Mouse (Mus musculus) G1E (cell line): ENCODE data around the gene Dhx16. TPM values are rescaled to one million over a fixed set of nuclear protein-coding genes. Genes with fewer than 3 reads are reported as not detected.

Source experiments
- ATAC-seq: 2 replicates; pipeline ENCODE4 v1.8.0; 2016; ENCODE audit warnings: mild to moderate bottlenecking; ENCODE audit not compliant: insufficient number of reproducible peaks, poor library complexity, low FRiP score, severe bottlenecking; ENCODE audit errors: extremely low read depth
- DNase-seq: peaks from one replicate; pipeline ENCODE4 v3.0.0; 2012; ENCODE audit warnings: low spot score
- H3K27me3 ChIP-seq: 2 replicates; pipeline ENCODE4 v1.6.1; 2012; ENCODE audit warnings: mild to moderate bottlenecking, low read length, inconsistent platforms; ENCODE audit not compliant: insufficient read depth
- H3K36me3 ChIP-seq: replicated peaks from 2 replicates; pipeline ENCODE3; 2012; ENCODE audit warnings: mild to moderate bottlenecking, inconsistent platforms
- H3K4me1 ChIP-seq: 2 replicates; pipeline ENCODE4 v1.6.1; 2012; ENCODE audit warnings: low read depth, low read length, inconsistent platforms, mixed read lengths; ENCODE audit not compliant: insufficient read depth
- H3K4me3 ChIP-seq: 2 replicates; pipeline ENCODE4 v1.5.1; 2012; ENCODE audit warnings: low read depth, mild to moderate bottlenecking, inconsistent platforms, low read length, moderate library complexity, mixed read lengths
- H3K9me3 ChIP-seq: replicated peaks from 2 replicates; pipeline ENCODE4 v1.6.1; 2012; ENCODE audit warnings: inconsistent platforms
- CTCF ChIP-seq: IDR thresholded peaks from 2 replicates; pipeline ENCODE4 v1.5.1; 2012; ENCODE audit warnings: low read depth, low read length, inconsistent platforms, mixed read lengths
- GATA1 ChIP-seq: IDR thresholded peaks from 2 replicates; pipeline ENCODE4 v1.6.1; 2012; ENCODE audit warnings: borderline replicate concordance, low read length, inconsistent platforms, mixed read lengths
- GATA2 ChIP-seq: IDR thresholded peaks from 2 replicates; pipeline ENCODE4 v1.6.1; 2012; ENCODE audit warnings: low read depth, low read length, inconsistent platforms, borderline replicate concordance
- POLR2AphosphoS5 ChIP-seq: IDR thresholded peaks from 2 replicates; pipeline ENCODE4 v1.6.1; 2012; ENCODE audit warnings: low read depth, low read length, inconsistent platforms; ENCODE audit not compliant: insufficient replicate concordance
- TAL1 ChIP-seq: conservative IDR thresholded peaks from 2 replicates; pipeline ENCODE4 v1.6.1; 2012; ENCODE audit warnings: low read depth, low read length, inconsistent platforms, mixed read lengths
- polyA plus RNA-seq: library from polyadenylated mRNA; stranded (reverse); fragments of >175 nt; gene quantifications from 2 replicates; pipeline ENCODE4 v1.2.3, GENCODE M21; 2012
- total RNA-seq, 2 experiments: library from RNA; stranded (forward) in 1 of 2; stranded (reverse) in 1 of 2; fragments of 200-1000 nt in 1 of 2; fragments of >200 nt in 1 of 2; fragmentation: Nextera tagmentation in 1 of 2; gene quantifications; 2 replicates each; pipeline ENCODE4 v1.2.3; 2014 to 2017

Gene Dhx16
- total and polyA plus RNA-seq, 3 experiments = 56.3 to 81.1 (median 73.6) TPM

GRCm38 (mm10) chr17:35903343-35903991, 23.8 kb downstream of the Dhx16 start:
- DNase-seq = no peak
- TF ChIP-seq TAL1 (no peak), GATA2 (no peak), GATA1 (no peak), CTCF (no peak), POLR2AphosphoS5 (no peak)
- Histone ChIP-seq H3K9me3 (no peaks in the 10 kb centered on the region), H3K4me1 (peaks cover 41% of the 10 kb centered on the region), H3K36me3 (peaks cover 80% of the 10 kb centered on the region), H3K4me3 (no peak overlapping the region), H3K27me3 (no peaks in the 10 kb centered on the region)
- no peak for ATAC-seq

- H3K4me3 ChIP-seq = no peak overlapping the region
- H3K4me1 ChIP-seq = peaks cover 45% of the 10 kb centered on the region
- no peak for DNase-seq
- no peak for ATAC-seq
- TF ChIP-seq GATA2 = no peak
- TF ChIP-seq CTCF = no peak
- no peak for TF ChIP-seq TAL1
- H3K9me3 ChIP-seq = no peaks in the 10 kb centered on the region
- peaks cover 84% of the 10 kb centered on the region for H3K36me3 ChIP-seq
- H3K27me3 ChIP-seq = no peaks in the 10 kb centered on the region
Observed at GRCm38 (mm10) chr17:35903992-35904355, 24.4 kb downstream of the Dhx16 start.

DNA sequence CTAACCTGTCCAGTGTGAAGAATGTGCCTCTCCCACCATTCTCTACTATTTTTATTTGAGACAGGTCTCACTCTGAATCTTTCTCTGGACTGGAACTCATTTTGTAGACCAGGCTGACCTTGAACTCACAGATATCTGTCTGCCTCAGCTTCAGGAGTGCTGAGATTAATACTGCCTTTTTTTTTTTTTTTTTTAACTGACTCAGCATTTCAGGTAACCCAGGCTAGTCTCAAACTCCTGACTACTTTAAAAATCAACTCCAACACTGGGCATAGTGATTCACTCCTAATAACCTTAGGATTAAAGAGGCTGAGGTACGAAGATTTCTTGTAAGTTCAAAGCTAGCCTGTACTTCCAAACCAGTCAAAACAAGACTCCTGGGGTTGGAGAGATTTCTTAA, 26.0 kb downstream of the Dhx16 start:
- peaks cover 50% of the 10 kb centered on the region for H3K4me1 ChIP-seq
- ATAC-seq = no peak

DNA sequence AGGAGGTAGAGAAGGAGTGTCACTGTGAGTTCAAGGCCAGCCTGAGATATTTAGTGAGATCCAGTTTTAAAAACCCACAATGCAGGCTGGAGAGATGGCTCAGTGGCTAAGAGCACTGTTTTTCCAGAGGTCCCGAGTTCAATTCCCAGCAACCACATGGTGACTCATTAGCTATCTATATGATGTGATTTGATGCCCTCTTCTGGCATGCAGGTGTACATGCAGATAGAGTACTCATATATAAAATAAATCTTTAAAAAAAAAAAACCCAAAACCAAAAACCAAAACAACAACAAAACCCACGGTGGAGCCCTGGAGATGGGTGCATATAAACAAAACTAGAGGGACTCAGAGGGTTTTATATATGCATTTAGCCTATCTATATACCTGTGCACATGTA, 28.0 kb downstream of the Dhx16 start:
- ATAC-seq (no peak), DNase-seq (no peak)
- Histone ChIP-seq H3K27me3 (no peaks in the 10 kb centered on the region), H3K9me3 (no peaks in the 10 kb centered on the region), H3K4me1 (peaks cover 49% of the 10 kb centered on the region), H3K4me3 (no peak overlapping the region), H3K36me3 (peaks cover 85% of the 10 kb centered on the region)
- TF ChIP-seq CTCF (no peak), POLR2AphosphoS5 (no peak), GATA2 (no peak), GATA1 (no peak), TAL1 (no peak)

More for the DNA sequence above, 26.0 kb downstream of the Dhx16 start:
- no peak for DNase-seq
- no peaks in the 10 kb centered on the region for H3K9me3 ChIP-seq
- no peak overlapping the region for H3K4me3 ChIP-seq
- TF ChIP-seq POLR2AphosphoS5 = no peak
- TF ChIP-seq GATA1 = no peak
- no peak for TF ChIP-seq CTCF
- TF ChIP-seq GATA2 = no peak
- TF ChIP-seq TAL1 = no peak
- no peaks in the 10 kb centered on the region for H3K27me3 ChIP-seq
- H3K36me3 ChIP-seq = peaks cover 81% of the 10 kb centered on the region

DNA sequence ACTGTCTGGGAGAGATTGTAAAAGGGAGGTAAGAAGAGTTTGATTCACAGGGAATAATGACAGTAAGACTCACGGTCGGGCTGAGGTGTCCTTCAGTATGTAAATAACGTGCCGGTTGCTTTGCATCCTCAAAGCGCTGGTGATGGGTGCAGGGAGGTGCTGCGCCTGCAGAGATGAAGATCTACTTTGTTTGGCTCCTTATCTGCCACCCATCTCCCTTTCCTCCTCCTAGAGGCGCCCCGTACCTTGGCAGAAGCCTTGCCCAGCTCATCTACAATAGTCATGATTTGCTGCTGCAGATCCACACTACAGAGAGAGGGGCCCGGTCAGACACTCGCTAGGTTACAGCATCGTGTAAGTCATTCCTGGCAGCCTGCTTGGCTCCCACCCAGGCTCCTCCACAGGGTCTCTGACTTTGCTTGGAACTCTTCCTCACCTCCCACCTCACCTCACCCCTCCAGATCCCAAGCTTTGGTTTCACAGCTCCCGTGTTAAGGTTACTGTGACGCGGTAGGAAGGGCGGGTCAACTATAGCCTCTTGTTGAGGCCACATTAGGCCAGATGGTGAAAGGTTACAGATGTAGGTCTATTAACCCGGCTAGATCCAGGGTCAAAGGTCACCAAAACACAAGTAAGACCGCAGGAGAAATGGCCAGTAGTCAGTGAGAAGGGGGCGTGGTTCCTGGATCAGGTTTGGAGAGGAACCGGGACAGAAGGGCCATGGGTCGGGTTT, 29.7 kb downstream of the Dhx16 start:
- H3K36me3 ChIP-seq = peaks cover 84% of the 10 kb centered on the region
- H3K4me3 ChIP-seq = peak overlapping the region; percentile 80
- ATAC-seq = no peak
- no peak for TF ChIP-seq GATA2
- TF ChIP-seq TAL1 = no peak
- no peak for TF ChIP-seq GATA1
- TF ChIP-seq CTCF = no peak
- TF ChIP-seq POLR2AphosphoS5 = no peak; the same call in 1 of the 2 replicates
- peaks cover 57% of the 10 kb centered on the region for H3K4me1 ChIP-seq
- no peaks in the 10 kb centered on the region for H3K27me3 ChIP-seq
- DNase-seq = no peak
- H3K9me3 ChIP-seq = no peaks in the 10 kb centered on the region

GRCm38 (mm10) chr17:35909919-35910369, 30.3 kb downstream of the Dhx16 start, which contains the start of gene Atat1:
Gene Atat1 (minus strand): TSS chr17:35910075.
- DNase-seq (peak; percentile 77), ATAC-seq (peak; percentile 81)
- TF ChIP-seq POLR2AphosphoS5 (no peak), TAL1 (no peak), GATA2 (no peak), CTCF (no peak)
- peaks cover 86% of the 10 kb centered on the region for H3K36me3 ChIP-seq
- H3K9me3 ChIP-seq = no peaks in the 10 kb centered on the region
- H3K4me3 ChIP-seq = peak within 1 kb of the TSS; percentile 80
- peaks cover 62% of the 10 kb centered on the region for H3K4me1 ChIP-seq
- H3K27me3 ChIP-seq = no peaks in the 10 kb centered on the region
